Mouse (Mus musculus) forebrain, embryonic 13.5 days (tissue): ENCODE data around the gene Ston1. TPM values are rescaled to one million over a fixed set of nuclear protein-coding genes. Genes with fewer than 3 reads are reported as not detected.

Experiments used
- ATAC-seq: fragments of 200-750 bp; cut with Nextera tagmentation; 2 replicates; pipeline ENCODE4 v1.8.0; 2017
- H3K27ac ChIP-seq: fragments of 300-500 bp; sonication (generic); 2 replicates; pipeline ENCODE4 v1.5.1; 2015; ENCODE audit warnings: inconsistent platforms, mild to moderate bottlenecking, moderate library complexity
- H3K27me3 ChIP-seq: fragments of 300-500 bp; sonication (generic); 2 replicates; pipeline ENCODE4 v1.6.1; 2015; ENCODE audit warnings: mild to moderate bottlenecking, inconsistent platforms
- H3K36me3 ChIP-seq: fragments of 300-500 bp; sonication (generic); 2 replicates; pipeline ENCODE4 v1.6.1; 2015; ENCODE audit warnings: mild to moderate bottlenecking, inconsistent platforms; ENCODE audit not compliant: poor library complexity, severe bottlenecking
- H3K4me1 ChIP-seq: fragments of 300-500 bp; sonication (generic); 2 replicates; pipeline ENCODE4 v1.6.1; 2015; ENCODE audit warnings: inconsistent platforms
- H3K4me2 ChIP-seq: fragments of 300-500 bp; sonication (generic); 2 replicates; pipeline ENCODE4 v1.6.1; 2015; ENCODE audit warnings: inconsistent platforms, mild to moderate bottlenecking, moderate library complexity
- H3K4me3 ChIP-seq: fragments of 300-500 bp; sonication (generic); 2 replicates; pipeline ENCODE4 v1.5.1; 2015; ENCODE audit warnings: mild to moderate bottlenecking, inconsistent platforms
- H3K9ac ChIP-seq: fragments of 300-500 bp; sonication (generic); 2 replicates; pipeline ENCODE4 v1.6.1; 2015; ENCODE audit warnings: mild to moderate bottlenecking, inconsistent platforms
- H3K9me3 ChIP-seq: fragments of 300-500 bp; sonication (generic); replicated peaks from 2 replicates; pipeline ENCODE4 v1.6.1; 2016; ENCODE audit warnings: inconsistent platforms
- WGBS: fragments of 180-500 bp; shearing (Covaris S2); methylation state at CpG from one replicate; pipeline ENCODE4 v1.1.7; 2015; 5-methylcytosine and 5-hydroxymethylcytosine counted together
- polyA plus RNA-seq: library from polyadenylated mRNA; unstranded; fragments of >200 nt; fragmentation: Nextera tagmentation; extraction: Ambion mirVana; gene quantifications from 2 replicates; pipeline ENCODE4 v1.2.1, GENCODE M21; 2015

Ston1 gene
- polyA plus RNA-seq, 1 experiment from 2014 or later = 3.2 TPM

DNA sequence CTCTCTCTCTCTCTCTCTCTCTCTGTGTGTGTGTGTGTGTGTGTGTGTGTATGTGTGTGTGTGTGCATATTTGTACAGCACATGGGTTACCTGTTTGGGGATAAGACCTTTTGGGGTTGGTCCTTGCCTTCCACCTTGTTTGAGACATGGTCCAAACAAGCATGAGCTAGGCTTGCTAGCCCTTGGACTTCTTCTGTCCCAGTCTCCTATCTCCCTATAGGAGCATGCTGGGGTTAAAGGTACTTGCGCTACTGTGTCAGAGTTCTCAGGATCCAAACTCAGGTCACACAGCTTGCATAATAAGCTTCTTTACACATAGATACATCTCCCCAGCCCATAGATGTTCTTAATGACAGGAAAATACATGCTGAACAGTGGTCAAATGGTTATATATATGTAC lies 17.2 kb downstream of the Ston1 start:
- H3K27me3 ChIP-seq = no peaks in the 10 kb centered on the region
- H3K27ac ChIP-seq = no peak overlapping the region
- no peaks in the 10 kb centered on the region for H3K9me3 ChIP-seq
- no peaks in the 10 kb centered on the region for H3K4me1 ChIP-seq
- ATAC-seq = no peak
- WGBS = 100% methylated on average over 1 of the region's 1 CpGs
- H3K36me3 ChIP-seq = no peaks in the 10 kb centered on the region
- no peak overlapping the region for H3K9ac ChIP-seq
- no peak overlapping the region for H3K4me3 ChIP-seq
- H3K4me2 ChIP-seq = no peak overlapping the region

DNA sequence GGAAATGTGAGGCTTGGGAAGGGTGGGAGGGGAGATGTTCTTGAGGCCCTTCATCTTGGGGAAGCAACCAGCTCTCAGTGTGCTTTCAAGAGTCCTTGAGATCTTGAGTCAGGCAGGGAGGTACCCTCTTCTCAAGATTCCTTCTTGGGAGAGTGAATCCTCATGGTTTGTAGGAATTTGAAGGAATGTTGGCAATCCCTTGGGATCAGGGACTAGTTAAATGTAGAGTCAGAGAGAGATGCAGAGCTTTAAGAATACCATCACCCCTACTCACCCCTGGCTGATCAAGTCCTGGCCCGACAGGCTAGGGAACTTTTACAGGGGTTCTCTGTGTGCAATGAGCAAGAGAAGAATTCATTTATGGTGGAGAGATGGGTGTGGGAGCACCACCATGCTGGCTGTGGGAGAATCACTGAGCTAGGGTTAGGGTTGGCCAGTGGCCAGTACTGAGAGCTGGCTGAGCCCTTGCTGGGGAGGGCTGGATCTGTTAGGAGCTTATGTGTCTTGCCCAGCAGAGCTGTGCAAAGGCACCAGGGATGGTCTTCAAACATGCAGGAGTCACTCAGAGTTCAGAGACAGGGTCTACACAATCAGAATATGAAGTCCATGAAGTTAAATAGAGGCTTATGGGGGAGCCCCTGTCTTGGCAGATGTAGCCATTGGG lies 18.1 kb downstream of the Ston1 start:
- Histone ChIP-seq H3K27me3 (no peaks in the 10 kb centered on the region), H3K4me2 (no peak overlapping the region), H3K9me3 (no peaks in the 10 kb centered on the region), H3K36me3 (no peaks in the 10 kb centered on the region), H3K4me3 (no peak overlapping the region), H3K27ac (no peak overlapping the region), H3K4me1 (no peaks in the 10 kb centered on the region), H3K9ac (no peak overlapping the region)
- no peak for ATAC-seq
- WGBS = 91% methylated on average over 1 of the region's 1 CpGs

DNA sequence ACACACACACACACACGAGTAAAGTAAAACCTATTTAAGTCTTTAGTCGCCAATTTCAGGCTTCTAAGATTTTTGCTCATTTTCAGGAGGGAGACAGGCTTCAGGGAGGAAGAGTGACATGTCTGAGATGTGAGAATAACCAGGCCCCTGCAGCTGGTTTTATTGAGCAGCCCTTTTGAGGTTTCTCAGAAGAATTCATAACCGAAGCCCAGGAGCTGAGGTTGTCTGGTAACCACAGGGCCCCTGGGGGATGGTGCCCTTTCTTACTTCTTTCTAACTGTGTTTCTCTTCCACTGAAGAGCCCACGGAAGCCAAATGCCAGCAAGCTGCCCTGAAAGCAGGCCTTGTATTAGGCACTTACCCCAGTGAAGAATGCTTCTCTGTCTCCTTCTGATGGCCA lies 23.5 kb downstream of the Ston1 start:
- Histone ChIP-seq H3K36me3 (no peaks in the 10 kb centered on the region), H3K9me3 (no peaks in the 10 kb centered on the region), H3K9ac (no peak overlapping the region), H3K4me2 (no peak overlapping the region), H3K27ac (no peak overlapping the region), H3K4me1 (no peaks in the 10 kb centered on the region), H3K27me3 (no peaks in the 10 kb centered on the region), H3K4me3 (no peak overlapping the region)
- 90% methylated on average over 4 of the region's 4 CpGs for WGBS
- no peak for ATAC-seq

DNA sequence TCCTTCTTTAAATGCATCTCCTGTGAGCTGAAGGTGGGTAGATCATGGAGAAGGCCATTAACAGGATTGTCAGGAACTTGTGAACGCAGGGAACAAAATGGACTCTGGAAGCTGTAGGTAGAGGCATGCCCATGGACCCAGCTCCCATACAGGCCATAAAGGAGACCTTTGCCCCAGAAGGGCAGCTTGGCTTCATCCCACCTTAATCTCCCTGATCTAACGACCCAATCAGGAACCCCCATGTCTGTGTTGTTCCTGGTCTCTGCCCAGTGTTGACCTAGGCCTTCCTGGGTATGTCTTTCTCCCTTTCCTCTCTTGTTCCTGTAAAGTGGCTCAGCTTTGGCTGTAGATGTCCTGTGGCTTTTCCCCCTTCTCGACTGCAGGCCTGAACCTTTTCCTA lies 23.9 kb downstream of the Ston1 start:
- Histone ChIP-seq H3K4me2 (no peak overlapping the region), H3K27ac (no peak overlapping the region)
- 79% methylated on average over 3 of the region's 3 CpGs for WGBS

DNA sequence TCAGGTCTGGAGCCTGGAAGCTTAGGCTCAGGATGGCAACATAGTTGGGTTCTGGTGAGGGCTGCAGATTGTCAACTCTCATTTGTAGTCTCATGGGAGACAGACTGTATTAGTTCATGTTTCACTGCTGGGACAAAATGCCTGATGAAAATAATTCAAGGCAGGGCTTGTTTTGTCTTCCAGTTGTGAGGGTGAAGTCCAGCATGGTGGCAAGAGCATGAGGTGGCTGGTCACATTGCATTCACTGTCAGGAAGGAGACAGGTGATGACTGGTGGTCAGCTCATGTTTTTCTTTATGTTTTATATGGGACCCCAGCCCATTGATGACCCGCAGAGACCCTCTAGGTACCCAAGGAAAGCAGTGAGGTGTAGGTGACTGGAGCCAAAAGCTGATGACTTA lies 25.2 kb downstream of the Ston1 start:
- Histone ChIP-seq H3K4me2 (no peak overlapping the region), H3K27me3 (no peaks in the 10 kb centered on the region), H3K9me3 (no peaks in the 10 kb centered on the region), H3K9ac (no peak overlapping the region), H3K36me3 (no peaks in the 10 kb centered on the region), H3K4me3 (no peak overlapping the region), H3K4me1 (peaks cover 5% of the 10 kb centered on the region; the same call in 1 of the 2 replicates), H3K27ac (no peak overlapping the region)
- WGBS = 88% methylated on average over 1 of the region's 1 CpGs
- ATAC-seq = no peak

More for the DNA sequence above, 23.9 kb downstream of the Ston1 start:
- H3K4me1 ChIP-seq = peaks cover 4% of the 10 kb centered on the region; the same call in 1 of the 2 replicates
- H3K9ac ChIP-seq = no peak overlapping the region
- ATAC-seq = no peak
- no peak overlapping the region for H3K4me3 ChIP-seq
- H3K9me3 ChIP-seq = no peaks in the 10 kb centered on the region
- no peaks in the 10 kb centered on the region for H3K27me3 ChIP-seq
- no peaks in the 10 kb centered on the region for H3K36me3 ChIP-seq

DNA sequence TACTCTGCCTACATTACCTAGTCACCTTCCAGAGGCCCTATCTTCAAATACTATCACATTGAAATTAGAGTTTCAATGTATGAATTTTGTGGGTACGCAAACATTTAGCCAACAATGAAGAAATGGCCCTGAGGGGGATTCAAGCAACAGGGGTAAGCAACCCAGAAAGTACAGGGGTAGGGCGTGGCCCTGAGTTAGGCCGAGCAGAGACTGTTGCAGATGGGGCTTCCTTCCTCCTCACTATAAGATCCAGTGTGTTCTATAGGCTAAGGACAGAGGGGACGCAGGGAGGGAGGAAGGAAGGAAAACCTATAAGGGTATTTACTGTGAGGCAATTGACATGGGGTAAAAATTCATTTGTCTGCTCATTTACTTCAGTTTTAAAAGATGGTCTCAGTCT lies 26.9 kb downstream of the Ston1 start:
- peaks cover 15% of the 10 kb centered on the region for H3K4me1 ChIP-seq
- WGBS = 93% methylated on average over 4 of the region's 4 CpGs
- no peak overlapping the region for H3K4me2 ChIP-seq

DNA sequence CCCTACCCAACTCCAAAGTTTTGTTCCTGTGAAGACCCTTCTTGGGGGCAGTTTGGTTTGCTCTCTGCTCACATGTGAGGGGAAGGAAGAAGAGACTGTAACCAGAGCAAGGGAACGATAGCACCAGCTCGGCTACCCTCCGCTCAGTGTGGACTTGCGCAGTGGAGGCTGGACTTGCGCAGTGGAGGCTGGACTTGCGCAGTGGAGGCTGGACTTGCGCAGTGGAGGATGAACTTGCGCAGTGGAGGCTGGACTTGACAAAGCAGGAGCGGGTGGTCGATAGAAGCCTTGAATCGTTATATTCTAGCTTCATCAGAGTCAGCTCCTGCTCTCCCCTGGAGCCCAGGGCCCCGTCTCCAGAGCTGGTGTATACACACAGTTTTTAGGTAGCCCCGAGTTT lies 27.9 kb downstream of the Ston1 start:
- Histone ChIP-seq H3K36me3 (no peaks in the 10 kb centered on the region), H3K9me3 (no peaks in the 10 kb centered on the region), H3K27me3 (no peaks in the 10 kb centered on the region), H3K4me3 (no peak overlapping the region), H3K27ac (no peak overlapping the region), H3K9ac (no peak overlapping the region), H3K4me2 (no peak overlapping the region), H3K4me1 (peaks cover 24% of the 10 kb centered on the region)
- ATAC-seq = no peak
- WGBS = 96% methylated on average over 13 of the region's 13 CpGs

More for the DNA sequence above, 26.9 kb downstream of the Ston1 start:
- Histone ChIP-seq H3K27me3 (no peaks in the 10 kb centered on the region), H3K9me3 (no peaks in the 10 kb centered on the region), H3K27ac (no peak overlapping the region), H3K9ac (no peak overlapping the region), H3K36me3 (no peaks in the 10 kb centered on the region), H3K4me3 (no peak overlapping the region)
- ATAC-seq = no peak

DNA sequence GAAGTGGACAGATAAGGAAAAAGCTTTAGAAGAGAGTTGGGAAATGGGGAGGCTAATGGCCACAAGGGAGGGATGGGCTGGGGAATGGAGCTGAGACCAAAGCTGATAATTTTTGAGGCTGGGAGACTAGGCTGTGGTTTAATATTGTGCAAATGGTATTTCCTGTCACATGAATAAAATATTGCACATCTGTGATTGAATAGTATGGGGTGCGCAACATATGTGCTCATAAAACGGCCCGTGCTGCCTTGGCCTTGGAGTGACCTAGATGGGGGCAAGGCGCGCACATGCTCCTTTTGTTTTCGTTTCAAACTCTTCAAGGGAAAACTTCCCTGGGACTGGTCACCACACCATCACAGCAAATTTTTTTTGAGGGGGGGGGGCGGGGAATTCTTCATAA lies 28.4 kb downstream of the Ston1 start:
- H3K4me3 ChIP-seq = no peak overlapping the region
- H3K36me3 ChIP-seq = no peaks in the 10 kb centered on the region
- no peak overlapping the region for H3K4me2 ChIP-seq
- H3K9ac ChIP-seq = no peak overlapping the region
- WGBS = 87% methylated on average over 7 of the region's 7 CpGs
- H3K27ac ChIP-seq = no peak overlapping the region
- no peaks in the 10 kb centered on the region for H3K9me3 ChIP-seq
- no peak for ATAC-seq
- no peaks in the 10 kb centered on the region for H3K27me3 ChIP-seq
- H3K4me1 ChIP-seq = peaks cover 30% of the 10 kb centered on the region

DNA sequence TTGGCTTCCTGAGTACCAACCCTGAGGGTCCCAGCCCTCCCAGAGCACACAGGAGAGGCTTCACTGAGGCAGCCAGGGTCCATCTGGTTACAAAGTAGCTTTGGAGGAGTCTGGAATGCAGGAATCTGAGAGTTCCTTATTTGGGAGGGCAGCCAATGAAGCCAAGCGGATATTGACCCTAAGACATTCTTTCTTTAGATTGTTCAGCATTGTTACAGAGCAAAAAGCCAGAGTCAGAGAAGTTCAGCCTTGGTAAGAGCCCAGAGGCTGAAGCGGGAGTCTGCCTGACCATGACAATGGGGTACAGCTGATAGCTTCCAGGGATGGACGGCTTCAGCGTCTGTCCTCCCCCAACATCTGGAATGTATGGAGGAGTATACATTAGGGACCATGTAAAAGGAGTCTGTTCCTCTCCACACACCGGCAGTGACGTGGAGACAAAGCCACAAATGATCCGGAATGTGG lies 28.9 kb downstream of the Ston1 start:
- Histone ChIP-seq H3K27ac (no peak overlapping the region), H3K27me3 (no peaks in the 10 kb centered on the region), H3K4me2 (no peak overlapping the region), H3K4me3 (no peak overlapping the region), H3K36me3 (no peaks in the 10 kb centered on the region), H3K9me3 (no peaks in the 10 kb centered on the region), H3K9ac (no peak overlapping the region), H3K4me1 (peaks cover 35% of the 10 kb centered on the region)
- no peak for ATAC-seq
- WGBS = 50% methylated on average over 7 of the region's 7 CpGs

DNA sequence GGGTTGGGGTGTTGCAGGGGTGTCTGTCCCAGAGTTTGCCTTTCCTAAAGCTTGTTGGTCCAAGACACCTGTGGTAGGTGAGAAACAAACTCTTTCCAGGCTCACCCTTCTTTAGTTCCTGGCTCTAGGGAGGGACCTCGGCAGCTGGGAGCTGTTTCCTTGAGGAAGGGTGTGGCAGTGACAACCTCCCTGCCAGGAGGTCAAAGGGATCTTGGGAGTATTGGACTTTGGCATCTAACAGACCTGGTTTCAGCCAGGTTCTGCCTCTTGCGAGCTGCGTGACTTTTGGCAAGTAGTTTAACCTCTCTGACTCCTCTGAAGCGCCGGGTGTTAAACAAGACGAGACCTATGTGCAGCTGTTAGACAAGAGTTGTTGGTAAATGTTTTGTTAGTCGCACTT lies 29.7 kb downstream of the Ston1 start:
- H3K4me3 ChIP-seq = no peak overlapping the region
- H3K4me2 ChIP-seq = no peak overlapping the region
- no peak overlapping the region for H3K9ac ChIP-seq
- ATAC-seq = no peak
- no peaks in the 10 kb centered on the region for H3K9me3 ChIP-seq
- H3K27ac ChIP-seq = no peak overlapping the region
- 84% methylated on average over 7 of the region's 7 CpGs for WGBS
- H3K27me3 ChIP-seq = no peaks in the 10 kb centered on the region
- H3K4me1 ChIP-seq = peaks cover 38% of the 10 kb centered on the region
- H3K36me3 ChIP-seq = no peaks in the 10 kb centered on the region

DNA sequence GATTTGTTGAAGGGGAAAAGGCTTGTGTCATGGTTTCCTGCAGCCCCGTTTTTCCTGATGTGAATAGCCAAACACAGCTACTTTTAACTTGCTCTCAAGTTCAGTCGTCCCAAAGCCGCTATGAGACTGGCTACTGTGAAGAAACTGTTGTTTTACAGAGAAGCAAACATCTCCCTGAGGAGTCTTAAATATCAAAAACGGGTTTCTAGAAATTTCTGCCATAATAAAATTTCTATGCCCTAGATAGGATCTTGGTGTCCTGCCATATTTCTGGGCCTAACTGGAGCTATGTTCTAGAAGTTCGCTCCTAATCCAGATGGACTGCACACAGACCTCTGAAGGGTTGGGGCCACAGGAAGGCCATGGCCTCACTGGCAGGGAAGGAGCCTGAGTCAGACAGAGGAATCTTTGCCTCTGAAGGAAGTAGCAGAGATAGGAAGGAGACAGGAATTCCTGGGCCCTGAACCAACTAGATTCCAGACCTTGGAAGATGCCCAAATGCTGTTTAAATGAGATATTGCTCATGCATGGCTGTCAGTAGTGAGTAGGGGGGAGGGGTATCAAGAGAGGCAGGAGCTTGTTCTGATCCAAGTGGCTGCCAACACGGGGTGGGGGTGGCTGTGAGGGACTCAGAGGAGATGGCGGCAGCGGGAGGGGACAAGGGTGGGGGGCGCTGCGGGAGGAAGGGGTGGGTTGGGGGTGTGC lies 31.3 kb downstream of the Ston1 start:
- Histone ChIP-seq H3K27me3 (no peaks in the 10 kb centered on the region), H3K9me3 (no peaks in the 10 kb centered on the region), H3K36me3 (no peaks in the 10 kb centered on the region), H3K4me1 (peaks cover 38% of the 10 kb centered on the region), H3K27ac (peak overlapping the region; percentile 80), H3K9ac (no peak overlapping the region; the same call in 1 of the 2 replicates), H3K4me2 (no peak overlapping the region), H3K4me3 (no peak overlapping the region)
- ATAC-seq = peak; percentile 70
- WGBS = 50% methylated on average over 9 of the region's 10 CpGs

DNA sequence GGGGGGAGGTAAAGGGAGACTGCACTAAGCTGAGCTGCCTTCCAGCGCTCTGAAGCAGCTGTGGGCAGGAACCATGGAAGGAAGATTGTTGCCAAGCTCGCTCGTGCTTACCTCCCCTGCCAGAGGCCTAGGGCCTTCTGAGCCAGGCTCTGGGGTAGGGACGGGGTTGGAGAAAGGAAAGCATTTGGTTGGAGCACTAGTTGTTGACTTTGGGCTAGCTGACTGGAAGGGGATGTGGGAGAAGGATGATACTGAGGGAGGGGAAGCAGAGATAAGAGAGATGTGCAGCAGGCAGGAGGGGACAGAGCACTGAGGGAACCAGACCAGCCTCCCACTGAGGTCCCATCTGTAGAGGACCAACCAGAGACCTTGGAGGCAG lies 31.9 kb downstream of the Ston1 start:
- H3K36me3 ChIP-seq = no peaks in the 10 kb centered on the region
- H3K9ac ChIP-seq = no peak overlapping the region; the same call in 1 of the 2 replicates
- no peak overlapping the region for H3K4me2 ChIP-seq
- WGBS = 25% methylated on average over 4 of the region's 4 CpGs
- H3K27ac ChIP-seq = peak overlapping the region; percentile 80
- no peak overlapping the region for H3K4me3 ChIP-seq
- H3K27me3 ChIP-seq = no peaks in the 10 kb centered on the region
- ATAC-seq = peak; percentile 74
- H3K9me3 ChIP-seq = no peaks in the 10 kb centered on the region
- peaks cover 38% of the 10 kb centered on the region for H3K4me1 ChIP-seq
